Mouse (Mus musculus): Measurements from ENCODE around the gene Macrod2.

Macrod2 gene

DNA sequence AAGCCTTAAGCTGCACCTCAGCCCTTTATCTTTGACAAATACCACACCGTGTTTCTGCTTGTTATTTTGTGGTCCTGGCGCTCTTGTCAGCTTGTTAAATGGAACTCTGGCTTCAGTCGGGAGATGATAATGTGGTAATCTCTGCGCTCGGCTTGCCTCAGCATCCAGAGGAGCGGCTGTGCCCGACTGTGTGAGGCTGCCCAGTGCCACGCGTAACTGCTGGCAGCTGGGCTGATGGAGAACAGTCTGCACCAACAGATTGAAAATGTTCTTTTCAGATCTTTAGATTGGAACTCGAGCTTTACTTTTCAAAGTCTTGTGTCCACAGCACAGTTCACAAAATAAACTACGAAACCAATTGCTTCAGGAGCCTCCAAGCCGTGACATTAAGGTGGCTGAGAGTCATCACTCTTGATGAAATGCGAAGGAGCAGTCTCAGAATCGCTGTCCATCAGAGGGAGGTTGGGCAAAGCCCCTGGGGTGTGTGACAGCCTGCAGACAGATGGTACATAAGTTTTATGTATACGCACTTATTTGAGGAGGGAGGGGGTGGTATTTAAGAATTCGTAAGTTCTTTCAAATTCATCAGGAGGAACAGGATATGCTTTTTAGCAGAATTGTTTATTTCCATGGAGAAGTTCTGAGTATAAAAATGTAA, 836.0 kb downstream of the Macrod2 start:
- no peak for DNase-seq

DNA sequence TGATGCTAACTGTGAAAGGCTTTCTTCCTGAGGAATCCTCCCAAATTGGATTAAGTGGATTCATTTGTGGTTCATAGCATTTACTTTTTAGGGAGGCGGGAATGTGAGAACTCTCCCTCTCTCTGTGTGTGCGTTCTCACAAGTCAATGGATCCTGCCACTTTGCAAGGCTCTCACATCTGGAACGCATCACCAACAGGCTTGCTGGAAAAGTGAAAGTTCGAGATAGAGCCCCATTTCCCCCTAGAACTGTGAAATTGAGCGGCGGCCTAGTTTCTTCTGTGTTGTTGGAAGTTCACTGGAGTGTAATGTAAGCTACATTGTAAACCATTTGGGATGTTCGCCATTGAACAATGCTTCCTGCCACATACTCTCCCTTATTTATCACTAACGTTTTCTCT, 839.2 kb downstream of the Macrod2 start:
- DNase-seq, result no peak

DNA sequence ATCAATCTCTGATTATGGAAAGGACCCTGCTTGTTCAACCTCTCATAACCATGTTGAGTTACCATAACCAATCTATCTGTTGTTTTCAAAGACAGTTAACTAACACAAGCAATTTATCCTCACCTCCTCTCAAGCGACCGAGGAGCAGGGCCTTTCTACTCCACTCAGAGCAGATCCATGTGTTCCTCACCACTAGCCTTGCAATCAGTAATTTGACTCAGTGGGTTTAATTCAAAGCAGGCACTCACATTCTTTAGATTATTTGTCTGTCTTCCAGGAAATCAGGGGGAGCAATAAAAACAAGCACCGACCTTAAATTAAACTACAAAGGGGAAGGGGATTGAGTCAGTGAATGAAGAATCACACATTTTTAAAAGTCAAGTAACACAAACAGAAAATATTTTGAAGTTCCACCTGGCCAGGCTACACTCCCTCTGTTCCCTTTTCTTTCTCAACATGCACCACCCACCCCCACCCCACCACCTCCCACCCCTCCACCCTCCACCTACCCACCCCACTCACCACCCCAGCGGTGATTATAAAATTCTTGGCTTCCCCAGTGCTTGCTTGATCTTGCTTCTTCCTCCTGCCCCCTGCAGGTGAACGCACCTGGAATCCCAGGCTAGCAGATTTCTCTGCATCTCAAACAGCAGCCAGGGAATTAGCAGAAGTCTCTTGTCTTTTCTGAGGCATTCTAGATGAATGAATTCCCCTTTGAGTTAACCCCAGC, 839.8 kb downstream of the Macrod2 start:
- no peak for DNase-seq

DNA sequence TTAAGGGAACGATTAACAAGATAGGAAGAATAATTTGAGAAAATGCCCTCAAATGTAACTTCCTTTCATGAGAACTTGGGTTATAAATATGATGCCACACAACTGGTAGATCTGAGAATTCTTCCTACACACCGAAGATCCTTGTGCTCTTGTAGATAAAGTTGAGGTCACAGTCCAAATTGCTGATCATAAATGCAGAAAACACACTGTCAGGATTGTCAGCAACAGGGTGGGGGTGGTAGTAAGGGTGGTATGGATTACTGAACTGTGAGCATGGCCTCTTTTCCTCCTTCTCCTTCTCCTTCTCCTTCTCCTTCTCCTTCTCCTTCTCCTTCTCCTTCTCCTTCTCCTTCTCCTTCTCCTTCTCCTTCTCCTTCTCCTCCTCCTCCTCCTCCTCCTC, 852.6 kb downstream of the Macrod2 start:
- DNase-seq, result no peak

DNA sequence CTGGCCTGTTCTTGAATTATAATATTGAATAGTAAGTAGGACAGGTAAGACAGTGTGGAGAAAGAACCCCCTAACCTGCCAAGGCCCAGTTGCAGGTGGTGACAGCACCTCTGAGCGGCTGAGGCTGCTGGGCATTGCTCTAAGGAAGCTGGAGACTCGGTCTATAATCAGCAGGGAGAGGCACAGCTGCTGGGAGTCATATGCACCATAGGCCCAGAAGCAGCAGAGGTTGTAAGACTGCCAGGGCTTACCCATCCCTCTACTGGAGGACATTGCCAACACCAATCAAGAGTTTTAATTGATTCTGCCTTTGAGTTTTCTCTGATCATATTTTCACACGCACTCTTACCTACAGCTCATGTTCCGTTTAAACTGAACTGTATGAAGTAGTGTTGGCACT, 869.5 kb downstream of the Macrod2 start:
- no peak for DNase-seq

DNA sequence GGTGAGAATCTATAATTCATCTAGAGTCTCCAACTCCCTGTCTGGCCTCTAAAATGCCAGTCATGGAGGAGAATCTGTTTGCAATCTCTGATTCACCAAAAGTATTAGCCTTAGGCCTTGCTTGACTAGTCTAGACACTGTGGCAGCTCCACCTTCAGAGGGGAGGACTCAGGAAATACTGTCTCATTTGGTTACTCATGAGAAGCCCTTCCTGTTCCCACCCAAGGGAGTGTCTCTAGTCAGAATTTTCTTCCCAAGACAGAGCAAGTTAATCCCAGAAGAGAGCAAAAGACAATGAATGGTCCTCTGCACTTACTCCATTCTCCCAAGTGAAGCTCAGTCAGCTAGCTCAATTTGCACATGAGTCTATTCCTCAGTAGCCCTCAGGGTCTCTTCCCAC, 871.5 kb downstream of the Macrod2 start:
- DNase-seq, result no peak

DNA sequence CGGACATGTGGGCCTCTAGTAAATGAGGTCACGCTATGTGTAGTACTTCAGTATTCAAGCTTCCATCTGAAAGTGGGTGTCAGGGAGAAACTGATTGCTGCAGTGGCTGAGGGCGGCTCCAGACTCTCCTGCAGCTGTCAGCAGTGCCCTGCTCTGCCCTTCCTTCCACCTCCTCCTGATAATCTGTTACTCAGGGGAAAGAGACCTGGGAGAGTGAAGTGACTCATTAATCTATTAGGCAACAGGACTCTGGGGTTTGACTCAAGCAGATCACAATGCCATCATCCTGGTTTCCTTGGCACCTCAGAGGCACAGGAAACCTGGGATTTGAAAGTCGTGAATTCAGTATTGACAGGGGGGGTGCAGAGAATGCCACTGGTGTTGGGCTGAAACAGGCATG, 876.4 kb downstream of the Macrod2 start:
- DNase-seq, result no peak

DNA sequence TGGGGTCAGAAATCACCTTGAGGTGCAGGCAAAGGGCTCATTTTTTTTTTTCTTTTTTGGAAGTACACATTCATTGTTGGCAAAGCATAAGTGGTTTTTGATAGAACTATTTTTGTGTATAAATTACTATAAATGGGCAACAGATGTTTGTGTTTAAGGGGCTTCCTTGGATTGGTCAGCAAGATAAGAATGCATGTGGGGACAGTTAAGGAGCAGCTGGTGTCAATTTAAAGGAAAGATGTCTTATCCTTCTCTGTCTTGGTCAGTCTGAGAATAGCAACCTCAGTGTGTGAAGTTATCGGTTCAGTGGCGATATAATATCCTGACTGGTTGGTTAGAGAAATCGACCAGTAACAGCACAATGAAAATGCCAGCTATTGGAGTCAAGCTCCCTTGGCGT, 877.9 kb downstream of the Macrod2 start:
- DNase-seq, result no peak

DNA sequence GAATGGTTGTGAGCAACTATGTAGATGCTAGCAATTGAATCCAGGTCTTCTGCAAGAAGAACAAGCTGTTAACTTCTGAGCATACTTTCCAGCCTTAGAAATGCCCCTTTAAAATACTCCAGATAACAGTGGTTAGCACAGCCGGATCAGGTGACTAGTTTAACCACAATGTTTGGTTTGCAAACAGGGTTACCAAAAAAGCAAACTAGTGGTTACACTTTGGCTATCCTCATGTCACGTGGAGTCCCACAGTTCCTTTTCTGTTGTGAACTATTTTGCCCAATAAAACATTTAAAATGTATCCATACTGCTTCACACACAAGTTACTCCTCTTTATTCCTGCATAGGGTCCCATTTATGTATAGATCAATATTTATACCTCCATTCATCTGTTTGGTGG, 879.2 kb downstream of the Macrod2 start:
- DNase-seq, result no peak

DNA sequence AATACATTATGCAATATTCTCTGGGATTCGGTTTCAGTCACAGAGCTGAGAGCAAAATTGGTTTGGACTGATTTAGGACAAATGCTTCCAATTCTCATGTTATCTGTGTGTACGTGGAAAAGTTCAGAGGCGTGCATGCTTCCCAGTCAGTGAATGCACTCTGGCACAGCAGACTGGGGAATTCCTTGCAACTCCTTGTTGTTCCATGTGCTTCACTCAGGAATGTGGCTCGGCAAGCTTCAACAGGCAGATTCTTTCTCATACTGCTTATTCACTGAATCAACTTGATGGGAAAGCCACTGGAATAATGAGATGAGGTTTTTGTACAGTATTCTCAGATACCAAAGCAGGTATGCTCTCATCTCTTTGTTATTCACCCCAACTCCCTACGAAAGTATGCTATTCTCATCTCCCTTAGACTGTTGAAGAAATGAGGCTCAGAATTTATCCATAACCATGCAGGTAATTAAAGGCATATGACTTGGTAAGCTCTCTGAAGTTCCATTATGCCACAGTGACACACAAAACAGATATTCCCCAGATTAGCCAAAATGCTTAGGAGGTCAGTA, 884.1 kb downstream of the Macrod2 start:
- DNase-seq, result no peak

DNA sequence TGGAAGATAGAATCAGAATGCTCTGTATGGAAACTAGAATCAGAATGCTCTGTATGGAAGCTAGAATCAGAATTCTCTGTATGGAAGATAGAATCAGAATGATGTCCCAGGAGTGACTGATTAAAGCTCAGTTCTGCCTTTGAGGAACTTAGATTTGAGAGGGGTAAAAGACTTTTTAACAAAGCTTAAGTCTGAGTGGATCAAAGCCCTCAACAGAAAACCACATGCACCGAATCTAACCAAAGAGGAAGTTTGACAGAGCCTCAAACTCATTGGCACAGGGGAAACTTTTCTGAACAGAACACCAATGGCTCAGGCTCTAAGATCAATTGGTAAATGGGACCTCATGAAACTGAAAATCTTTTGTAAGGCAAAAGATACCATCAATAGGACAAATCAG, 885.7 kb downstream of the Macrod2 start:
- DNase-seq, result no peak

DNA sequence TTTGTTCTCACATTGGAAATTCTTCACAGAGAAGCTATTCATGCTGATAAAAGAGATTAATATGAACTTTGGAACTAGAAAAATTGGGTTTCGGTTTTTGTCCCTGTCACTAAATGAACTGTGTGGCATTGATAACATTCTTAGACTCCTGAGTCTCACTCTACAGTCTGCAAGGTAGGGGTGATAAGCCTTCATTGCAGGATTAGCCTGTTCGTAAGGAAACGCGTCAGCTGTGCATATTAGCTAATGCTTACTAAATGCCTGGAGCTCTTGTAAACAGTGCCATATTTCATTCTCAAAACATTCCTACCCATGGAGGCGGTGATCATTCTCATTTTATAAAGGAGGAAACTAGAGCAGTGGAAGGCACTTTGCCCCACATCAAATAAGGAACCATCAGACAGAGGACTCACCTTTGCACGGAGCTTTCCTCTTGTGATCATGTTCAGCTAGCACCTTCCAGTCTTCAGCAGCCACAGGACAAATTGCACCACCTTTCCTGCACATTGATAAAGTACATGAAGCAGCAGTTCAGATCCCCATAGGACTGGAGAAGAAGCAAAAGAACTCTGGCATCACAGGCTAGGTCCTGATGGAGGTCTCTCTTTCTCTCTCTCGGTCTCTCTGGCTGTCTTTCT, 891.1 kb downstream of the Macrod2 start:
- DNase-seq, result no peak

DNA sequence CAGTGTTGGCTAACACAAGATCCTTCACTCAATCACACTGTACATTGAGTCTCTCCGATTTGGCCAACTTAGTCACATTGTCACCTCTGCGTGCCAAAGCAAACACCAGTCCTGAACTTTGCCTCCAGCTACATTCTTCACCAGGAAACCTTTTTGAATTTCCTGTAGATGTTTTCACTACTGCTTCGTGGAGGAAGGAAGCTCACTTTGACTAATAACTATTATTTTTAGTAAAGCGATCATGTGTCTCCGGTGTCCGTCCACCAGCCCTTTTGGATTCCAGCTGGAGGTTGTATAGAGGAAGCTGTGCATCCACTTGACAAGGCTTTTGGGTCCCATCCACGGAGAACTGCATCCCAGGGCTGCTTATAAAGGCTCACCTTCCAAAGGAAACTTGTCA, 893.4 kb downstream of the Macrod2 start:
- DNase-seq, result no peak

DNA sequence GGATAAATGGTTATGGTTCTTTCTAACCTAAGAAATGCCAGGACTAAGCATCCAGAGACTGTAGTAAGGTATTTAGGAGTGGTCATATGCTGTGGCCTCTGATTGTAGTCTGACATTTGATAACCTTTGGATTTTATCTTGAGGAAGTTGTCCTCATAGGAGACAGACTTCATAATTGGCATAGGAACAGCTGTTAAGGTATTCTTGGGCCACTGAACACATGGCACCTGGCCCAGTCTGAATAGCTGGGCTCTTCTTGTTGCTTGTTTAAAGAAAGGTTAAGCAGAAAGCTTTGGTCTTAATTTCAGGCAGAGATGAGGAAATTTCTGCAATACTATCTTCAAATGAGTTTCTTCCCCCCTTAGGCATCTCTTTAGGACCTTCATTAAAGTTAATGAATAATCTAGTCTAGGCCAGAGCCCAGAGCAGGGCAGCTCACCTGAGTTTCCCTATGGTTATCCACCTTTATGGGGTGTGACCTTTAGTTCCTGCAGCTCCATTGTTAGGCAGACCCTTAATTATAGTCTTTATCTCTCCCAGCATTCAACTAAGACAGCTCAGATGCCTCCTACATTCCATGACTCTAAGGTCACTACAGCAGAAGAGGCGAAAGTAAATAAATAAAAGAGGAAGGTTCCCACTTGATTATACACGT, 894.1 kb downstream of the Macrod2 start:
- no peak for DNase-seq

DNA sequence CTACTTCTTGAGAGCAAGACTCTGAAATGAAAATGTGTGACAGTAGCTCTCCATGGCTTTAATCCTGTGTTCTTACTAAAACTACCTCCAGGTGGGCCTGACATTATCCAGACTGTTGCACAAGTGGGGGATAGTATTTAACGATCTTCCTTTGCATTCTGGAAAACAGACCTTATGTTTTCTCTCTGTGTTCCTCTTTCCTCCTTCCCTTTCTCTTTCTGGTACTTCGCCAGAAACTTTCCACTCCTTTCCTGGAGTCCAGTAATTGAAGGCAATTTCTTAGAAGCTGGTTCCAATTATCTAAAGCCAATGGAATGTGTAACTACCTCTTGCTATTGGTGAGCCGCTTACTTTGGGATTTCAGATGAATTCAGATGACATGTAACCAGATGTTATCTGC, 897.7 kb downstream of the Macrod2 start:
- no peak for DNase-seq

DNA sequence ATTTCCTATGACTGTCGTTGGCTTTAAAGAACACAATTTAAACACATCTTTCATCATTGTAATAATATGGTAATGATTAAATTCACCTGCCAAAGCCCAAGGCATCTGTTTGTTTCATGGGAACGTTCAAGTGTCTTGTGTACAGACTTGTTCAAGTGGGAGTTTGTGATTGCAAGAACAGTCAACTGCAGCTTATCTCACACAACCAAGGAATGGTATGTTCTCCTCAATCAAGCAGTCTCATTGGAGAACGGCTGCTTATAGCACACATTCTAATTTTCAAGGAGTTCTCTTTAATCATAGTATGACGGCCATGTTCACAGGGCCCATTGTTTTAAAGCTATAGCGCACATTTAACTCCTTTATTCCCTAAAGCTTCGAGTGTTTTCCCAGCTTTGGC, 904.1 kb downstream of the Macrod2 start:
- no peak for DNase-seq

DNA sequence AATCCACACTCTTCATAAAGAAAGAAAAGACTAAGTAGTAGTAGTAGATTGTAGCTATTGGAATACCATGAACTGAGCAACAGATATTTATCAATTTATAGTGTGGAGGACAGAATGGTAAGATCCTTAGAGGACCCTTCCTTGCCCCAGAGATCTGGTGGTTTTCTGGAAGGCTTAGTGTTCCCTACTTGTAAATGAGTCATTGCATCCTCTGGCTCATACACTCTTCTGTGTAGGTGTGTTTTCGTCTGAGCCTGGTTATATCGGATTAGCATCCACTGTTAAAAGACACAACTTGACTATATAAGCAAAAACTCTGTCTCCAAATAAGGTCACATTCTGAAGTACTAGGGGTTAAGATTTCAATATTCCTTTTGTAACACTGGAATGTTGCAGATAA, 905.9 kb downstream of the Macrod2 start:
- no peak for DNase-seq

DNA sequence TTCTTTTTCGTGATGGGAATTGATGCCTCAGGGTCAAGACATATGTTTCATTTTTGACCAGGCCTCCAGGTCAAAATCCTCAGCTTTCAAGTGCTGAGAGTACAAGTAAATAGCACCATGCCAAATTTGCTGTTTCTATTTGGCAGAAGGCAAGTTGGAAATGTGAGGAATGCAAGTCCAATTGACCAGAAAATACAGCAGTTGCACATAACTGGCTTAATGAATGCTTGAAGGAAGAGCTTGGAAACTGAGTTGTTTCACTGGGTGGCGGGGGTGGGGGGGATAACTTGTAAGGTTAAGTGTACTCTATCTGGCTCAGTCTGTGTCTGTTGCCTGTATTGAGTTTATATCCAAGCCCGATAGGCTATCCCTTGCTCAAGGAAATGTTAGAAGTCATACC, 913.3 kb downstream of the Macrod2 start:
- DNase-seq, result no peak

DNA sequence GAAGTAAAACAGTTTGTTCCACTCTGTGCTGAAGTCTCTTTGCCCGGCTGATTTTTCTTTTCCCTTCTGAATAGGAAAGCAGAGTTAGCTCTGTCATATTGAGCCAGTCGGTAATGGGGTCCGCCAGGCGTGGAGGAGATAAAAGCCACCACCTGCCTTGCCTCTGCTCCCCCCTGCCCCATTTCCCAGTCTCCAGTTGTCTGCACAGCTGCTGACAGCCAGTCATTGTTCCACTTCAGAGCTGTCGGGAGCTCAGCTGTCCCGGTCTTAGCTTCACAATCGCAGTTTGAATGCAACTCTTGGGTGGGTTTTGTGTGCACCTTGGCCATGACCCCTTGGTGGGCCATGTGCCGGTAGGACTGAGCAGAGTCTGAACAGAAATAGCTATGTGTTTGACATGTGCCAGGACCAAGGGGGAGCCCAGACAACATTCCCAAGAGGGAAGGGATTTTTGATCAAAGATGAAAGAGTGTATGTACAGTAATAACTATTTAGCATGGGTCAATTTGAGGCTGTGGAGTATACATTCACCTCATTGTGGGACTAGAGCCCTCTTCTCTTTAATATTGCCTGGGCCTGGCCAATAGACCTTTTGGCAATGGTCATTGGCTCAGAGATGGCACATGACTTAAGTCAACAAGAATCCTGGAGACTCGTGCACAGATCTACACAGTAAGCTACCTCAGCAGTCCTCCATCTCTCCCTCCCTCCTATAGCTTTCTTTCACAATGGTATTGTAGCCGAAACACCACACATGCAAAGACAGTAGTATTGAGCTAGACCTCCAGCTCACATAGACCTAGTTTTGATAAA, 917.2 kb downstream of the Macrod2 start:
- DNase-seq, result no peak

DNA sequence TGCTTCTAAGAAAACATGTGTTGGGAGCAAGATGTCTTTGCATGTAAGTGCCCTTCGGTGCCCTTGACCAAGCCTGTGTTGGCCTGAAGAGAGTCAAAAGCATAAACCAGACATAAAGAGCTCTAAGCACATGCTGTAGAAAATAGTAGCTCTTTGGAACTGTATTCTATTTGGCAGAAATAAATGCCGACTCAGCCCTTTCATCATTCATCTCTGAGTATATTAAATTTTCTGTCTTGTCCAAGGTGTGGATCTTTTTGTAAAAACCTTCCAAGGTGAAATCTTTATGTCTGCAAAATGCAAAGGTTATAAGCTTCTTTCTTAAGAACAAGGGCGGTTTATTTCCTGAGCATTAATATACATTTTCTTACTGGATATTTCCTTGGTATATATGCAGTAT, 920.2 kb downstream of the Macrod2 start:
- no peak for DNase-seq

DNA sequence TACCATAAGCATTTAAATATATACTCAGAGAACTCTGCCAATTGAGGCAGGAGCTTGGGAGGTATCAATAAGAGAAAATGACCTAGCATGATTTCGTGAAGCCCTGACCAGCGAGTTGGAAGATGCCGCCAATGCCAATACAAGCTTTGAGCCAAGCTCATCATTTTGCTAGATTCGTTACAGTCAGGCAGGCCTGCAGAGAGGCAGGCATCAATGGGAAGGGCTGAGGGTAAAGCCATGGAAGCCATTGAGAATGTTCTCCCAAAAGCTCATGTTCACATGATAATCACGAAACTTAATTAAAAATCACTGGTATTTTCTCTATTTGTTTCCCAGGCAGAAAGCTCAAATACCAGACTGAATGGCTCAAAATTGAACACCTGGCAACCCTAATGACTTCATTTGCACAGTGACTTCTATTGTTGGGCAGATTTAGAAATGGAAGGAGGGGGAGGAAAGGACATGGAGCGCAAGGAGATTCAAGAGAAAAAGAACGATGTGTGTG, 928.9 kb downstream of the Macrod2 start:
- DNase-seq, result no peak

DNA sequence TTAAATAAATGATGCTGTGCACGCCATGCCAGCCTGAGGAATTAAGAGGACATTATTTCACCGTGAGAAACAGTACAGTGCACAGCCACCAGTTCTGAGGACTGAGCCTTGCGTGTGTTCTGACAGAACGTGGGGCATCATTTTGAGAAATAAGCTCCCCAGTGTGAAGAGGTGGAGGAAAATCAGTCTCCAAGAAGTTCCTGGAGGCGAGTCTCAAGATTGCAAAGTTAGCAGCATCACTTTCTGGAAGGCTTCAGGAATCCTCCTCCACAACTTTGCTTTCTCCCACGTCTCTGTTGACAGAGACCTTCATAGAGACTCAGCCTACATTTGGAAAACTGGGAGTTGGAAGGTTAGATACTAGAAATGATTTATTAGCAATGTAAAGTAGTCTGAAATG, 932.2 kb downstream of the Macrod2 start:
- DNase-seq, result no peak
